Mouse (Mus musculus) right cerebral cortex, postnatal 14 days (tissue): ENCODE results near the gene Hsdl2.

Experiments
- DNase-seq: peaks from one replicate; pipeline ENCODE4 v3.0.0; 2022

The Hsdl2 gene

DNA sequence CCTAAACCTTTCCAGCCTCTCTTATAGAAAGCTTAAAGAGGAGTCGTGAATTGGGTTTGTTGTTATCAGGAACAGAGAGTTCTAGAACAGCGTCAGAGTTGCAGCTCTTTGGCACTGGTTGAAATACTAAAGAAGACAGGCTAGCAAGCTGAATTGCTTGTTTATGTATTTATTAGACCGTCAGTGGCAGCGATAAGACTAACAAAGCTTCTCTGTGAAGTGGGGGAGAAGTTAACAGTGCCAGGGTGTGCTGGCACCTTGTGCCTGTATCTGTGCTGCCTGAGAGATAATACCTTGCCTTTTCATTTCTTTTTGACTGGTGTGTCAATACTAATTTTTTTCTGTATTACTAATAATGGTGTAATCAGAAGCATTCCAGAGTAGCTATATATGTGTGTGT, 46.9 kb downstream of the Hsdl2 start:
- DNase-seq: no peak

DNA sequence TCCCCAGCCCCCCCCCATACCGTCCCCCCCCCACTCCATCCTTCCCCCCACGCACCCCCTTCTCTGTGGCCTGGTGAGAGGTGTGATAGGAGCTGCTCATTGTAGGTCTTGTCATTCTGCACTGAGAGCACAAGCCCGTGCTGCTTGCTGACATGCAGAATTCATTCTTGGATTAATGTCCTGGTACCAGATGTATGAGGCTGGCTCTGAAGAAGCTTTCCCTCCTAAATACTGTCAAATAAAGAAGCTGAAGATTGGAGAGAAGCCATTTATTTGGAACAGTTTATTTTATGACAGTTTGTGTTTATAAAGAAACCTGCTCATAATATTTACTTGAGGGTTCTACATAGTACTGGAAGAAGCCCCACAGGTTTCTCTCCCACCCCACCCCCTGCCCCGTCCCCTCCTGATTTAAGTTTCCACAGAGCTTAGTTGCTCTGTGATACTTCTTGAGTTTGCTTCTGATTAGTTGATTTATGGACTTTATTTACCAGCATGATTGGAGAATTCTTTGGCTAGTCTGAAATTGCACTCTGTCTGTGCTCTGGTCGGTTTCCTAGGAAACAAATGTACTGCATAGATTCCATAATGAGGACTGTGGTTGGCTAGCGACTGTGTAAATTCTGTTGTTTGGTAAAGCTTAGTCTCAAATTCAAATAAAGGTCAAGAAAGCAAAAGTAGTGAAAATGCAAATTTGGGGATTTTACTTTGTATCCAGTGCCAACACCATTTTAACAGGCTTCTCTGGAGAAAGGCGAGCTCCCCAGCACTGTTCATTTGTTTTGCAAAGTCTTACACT, 47.9 kb downstream of the Hsdl2 start:
- no peak for DNase-seq

DNA sequence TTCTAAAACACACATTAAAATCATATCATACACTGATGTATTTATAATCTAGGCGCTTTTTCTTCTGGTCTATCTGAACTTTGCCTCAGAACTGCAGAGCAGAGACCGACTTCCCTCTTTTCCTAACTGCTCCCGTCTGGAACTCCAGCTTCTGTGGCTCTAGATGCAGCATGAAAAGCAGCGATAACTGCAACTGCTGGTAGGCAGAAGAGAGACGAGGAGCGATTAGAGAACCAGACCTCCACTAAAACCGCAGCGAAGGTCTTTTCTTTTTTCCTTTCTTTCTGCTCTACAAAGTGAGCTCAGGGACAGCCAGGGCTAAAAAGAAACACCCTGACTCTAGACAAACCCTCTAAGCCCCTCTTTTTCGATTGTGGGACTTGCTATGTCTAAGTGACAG, 48.8 kb downstream of the Hsdl2 start:
- no peak for DNase-seq

DNA sequence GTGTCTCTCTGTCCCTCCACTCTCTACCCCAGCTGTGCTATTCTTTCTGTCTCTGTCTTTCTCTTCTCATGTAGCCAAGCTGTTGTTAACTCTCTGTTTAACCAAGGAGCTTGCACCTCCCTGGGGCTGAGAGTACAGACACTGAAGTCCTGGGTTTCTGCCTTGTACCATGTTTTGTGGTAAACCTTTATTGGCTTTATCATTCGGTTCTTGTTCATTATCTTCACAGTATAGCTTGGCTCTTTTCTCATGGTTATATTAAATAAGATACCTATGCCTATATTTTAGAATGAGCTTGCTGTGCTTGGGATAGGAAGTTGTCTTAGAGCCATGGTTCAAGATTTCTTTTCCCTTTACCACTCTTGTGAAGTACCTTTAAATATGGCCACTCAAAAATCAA, 53.2 kb downstream of the Hsdl2 start:
- no peak for DNase-seq

DNA sequence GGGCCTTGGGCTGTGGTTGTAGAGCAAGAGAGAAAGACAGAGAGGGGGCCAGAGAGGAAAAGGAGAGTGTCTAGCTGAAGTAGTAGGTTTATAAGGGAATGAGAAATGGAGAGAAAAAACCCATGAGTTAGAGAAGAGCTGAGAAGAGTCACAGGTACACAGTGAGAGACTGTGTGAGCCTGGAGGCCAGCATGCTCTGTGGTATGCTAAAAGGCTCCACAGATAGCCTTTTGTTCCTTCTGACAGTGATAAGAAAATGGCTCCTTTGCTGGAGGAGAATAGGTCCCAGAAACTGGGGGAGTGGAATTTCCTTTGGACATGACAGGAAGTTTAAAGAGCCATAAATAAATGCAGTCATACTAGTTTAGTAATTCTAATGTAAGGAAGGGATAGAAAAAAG, 57.8 kb downstream of the Hsdl2 start:
- DNase-seq: no peak

DNA sequence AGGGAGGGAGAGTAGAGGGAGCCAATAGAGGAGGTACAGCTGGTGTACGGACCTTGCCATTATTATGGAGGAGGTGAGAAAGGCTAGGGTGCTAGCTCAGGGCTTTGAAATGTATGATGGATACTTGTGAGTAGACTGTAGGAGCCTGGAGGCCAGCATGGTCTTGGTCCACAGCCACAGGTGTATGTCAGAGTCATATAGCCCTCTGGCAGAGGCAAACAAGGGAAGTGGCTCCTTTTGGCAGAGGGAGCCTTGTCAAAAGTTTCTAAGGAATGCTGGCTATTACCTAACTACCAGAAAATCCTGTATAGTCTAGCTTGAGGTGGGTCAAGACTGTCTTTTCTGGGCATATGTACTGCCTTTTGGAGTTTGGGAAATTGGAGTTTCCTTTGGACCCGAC, 59.4 kb downstream of the Hsdl2 start:
- DNase-seq: no peak

DNA sequence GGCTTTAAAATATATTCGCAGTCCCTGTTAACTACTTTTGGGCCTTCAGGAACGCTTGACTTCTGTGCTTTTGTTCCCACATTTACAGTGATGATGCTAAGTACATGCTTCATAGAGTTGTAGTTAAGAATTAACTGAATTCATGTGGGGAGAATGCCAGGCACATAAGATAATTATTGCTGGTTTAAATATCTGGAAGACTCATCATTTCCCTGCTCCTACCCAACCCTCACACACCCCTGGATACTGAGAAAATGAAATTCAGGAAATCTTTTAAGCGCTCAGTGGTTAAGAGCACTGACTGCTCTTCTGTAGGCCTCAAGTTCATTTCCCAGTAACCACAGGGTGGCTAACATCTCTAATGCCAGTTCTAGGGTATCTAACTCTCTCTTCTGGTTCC, 60.7 kb downstream of the Hsdl2 start:
- DNase-seq: no peak

DNA sequence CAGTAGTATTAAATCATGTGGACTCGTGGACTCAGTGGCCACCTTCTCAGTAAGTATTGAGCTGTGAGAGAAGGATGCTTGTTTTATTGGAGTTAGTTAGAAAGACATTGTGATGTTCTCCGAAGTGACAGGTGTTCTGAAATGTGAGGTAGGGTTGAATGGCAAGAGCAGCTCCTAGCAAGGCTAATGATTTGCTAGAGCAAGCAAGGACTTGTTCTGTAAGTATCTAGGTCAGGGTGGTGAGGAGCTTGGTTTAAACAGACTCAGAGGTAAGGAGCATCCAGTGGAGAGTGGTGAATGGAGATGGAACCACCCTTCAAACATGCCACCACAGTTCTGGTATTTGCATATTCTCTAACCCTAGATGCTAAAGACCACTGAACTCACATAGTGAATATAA, 61.3 kb downstream of the Hsdl2 start:
- DNase-seq: no peak

DNA sequence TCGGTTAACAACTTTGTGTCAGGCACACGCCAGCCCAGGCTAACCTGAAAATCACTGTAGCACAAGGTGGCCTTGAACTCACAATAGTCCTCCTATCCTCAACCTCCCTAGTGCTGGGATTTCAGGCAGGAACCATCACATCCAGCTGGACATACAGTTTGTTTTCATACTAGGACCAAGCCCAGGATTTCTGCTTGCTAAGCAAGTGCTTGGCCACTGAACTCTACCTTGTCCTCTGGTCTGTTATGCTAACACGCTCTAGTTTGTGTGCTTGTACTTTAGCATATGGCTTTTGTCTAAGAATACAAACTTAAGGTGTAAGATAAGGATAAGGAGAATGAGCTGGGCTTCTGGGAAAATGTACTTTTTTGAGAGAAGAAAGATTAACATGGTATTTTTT, 63.1 kb downstream of the Hsdl2 start:
- DNase-seq: no peak

DNA sequence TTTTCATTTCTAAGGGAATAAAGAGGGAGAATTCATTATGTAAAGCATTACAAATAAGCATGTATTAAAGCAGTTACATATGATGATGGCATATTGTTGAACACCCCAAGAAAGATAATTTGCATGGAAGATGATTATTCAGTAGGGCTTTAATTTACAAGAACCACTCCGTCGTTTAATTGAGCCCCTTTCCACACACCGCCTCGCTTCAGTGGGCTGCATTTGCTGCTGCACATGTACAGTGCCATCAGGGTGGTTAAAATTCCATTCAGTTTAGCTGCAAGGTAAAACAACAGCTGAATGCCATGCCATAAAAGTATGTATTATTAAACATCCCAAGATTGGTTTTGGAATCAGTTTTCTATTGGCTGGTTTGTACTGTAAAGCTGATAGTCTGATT, 63.6 kb downstream of the Hsdl2 start:
- DNase-seq: no peak

DNA sequence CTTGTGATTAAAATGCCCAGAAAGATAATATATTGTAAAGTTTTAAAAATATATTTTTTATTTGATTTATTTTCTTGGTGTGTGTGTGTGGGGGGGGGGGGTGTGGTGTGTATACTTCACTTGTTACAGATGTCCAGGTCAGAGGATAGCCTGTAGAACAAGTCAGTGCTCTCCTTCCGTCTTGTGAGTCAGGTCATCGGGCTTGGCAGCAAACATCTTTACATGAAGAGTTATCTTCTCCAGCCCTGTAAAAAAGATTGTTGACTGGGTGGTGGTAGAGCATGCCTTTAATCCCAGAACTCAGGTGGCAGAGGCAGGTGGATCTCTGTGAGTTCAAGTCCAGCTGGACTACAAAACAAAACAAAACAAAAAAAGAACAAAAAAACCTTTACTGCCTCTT, 64.2 kb downstream of the Hsdl2 start:
- DNase-seq: no peak

DNA sequence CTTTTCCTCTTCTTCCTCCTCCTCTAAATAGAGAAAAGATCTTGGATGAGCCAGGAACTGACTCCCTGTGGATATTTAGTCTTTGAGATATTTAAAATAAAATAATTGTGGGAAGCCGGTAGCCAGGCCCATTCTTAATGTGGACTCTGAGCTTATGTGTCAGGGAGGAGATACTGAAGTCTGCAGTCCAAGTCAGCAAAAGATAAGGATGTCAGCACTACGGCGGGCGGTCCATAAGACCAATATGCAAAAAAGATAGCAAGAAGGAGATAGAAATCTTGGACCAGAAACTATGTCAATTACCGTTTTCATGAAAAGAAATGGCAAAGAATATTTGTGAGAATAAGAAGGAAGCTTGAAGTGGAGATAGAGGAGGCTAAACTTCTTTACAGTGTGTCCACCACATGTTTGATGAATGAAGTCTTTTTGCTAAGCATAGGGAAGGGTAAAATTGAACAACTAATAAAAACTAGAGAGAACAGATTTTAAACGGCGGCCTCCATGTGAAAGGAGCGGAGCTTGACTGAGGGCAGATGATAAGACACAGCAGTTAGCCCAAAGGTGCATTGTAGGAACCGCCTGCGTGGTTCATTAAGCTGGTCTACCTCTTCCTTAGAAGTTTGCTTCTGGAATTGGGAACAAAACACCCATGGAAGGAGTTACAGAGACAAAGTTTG, 64.8 kb downstream of the Hsdl2 start:
- DNase-seq: no peak

DNA sequence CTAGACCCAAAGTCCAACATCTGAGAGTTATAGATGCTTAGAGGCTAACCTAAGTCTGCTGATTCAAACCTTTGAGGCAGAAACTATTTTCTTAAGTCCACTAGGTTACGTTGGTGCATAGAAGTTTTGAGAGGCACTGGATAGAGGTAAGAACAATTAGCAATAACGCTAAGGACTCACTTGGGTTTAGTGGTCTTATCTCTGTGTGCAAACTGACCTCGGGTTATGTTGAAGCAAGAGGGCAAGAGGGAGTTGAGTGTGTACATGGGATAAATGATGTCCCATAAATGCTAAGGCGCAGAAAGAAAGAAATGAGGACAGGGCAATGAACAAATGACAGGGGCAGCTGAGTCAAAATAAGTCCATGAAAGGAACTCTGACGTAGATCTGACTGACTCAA, 67.8 kb downstream of the Hsdl2 start:
- DNase-seq: no peak

DNA sequence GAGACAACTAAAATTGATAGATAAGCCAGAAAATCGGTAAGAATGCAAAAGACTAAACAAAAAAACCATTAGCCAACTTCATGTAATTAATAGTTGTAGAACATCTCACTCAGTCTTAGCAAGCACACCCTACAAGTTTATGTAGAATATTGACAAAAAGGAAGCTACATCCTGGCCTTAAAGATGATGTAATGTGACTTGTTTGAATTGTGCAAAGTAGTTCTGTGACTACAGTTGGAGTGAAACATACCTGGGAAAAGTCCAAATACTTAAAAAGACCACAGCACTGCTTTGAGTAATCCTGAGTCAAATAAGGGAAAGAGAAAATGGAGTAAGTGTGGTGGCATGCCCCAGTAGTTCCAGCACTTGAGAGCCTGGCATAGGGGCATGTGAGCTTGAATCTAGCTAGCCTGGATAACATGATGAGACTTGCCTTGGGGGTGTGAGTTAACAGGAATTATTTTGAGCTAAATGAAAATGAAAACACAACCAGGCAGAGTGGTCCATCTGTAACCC, 70.9 kb downstream of the Hsdl2 start:
- no peak for DNase-seq

DNA sequence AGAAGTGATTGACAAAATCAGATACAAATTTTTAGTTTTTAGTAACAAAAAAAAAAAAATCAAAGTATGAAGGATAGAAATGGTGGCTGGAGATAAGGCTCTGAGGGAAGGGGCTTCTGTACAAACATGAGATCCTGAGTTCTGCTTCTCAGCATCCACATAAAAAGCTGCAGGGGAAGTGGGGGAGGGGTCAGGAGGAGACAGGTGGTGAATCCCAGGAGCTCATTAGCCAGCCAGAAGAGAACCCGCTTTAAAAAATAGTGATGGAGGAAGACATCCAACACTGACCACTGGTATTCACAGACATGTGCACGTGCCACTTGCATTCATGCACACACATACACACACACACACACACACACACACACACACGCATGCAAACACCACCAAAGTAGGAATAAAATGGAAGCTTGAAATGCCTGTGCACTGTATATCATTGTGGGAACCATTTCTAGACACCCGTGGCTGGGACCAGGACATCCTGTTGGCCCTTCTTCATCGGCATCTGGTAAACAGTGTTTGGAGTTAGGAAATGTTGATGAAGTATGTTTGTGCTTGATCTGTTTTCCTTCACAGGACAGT, 74.8 kb downstream of the Hsdl2 start:
- DNase-seq: no peak

DNA sequence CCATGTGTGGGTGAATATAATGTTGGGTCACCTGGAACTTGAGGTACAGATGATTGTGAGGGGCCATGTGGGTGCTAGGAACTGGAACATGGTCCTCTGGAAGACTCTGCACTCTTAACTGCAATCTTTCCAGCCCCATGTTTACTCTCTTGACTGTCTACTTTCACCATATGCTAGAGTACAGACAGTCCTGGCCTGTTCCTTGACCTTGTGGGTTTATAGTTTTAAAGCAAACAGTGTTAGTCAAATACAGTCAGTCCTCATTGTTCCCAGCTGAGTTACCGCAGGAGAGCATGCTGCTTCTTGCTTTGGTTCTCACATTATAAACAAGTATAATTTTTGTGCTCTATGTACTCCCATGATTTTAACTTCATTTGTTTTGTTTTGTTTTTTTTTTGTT, 80.8 kb downstream of the Hsdl2 start:
- no peak for DNase-seq

DNA sequence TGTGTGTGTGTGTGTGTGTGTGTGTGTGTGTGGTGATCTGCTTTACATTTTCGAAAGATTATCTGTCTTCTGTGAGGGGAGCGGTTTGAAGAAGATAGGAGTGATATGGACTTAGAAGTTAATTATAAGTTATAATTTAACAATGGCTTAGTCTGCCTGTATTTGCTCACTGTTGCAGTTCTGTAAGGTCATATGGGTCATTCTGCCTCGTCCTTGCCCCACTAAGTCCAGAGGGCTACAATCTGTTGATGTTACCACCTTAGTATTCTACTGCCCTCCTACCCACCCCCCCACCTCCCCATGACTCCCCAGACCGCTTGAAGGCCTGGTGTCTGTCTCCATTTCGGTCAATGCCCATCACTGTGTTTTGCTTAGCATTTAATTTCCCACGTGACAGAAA, 82.1 kb downstream of the Hsdl2 start:
- DNase-seq: no peak

DNA sequence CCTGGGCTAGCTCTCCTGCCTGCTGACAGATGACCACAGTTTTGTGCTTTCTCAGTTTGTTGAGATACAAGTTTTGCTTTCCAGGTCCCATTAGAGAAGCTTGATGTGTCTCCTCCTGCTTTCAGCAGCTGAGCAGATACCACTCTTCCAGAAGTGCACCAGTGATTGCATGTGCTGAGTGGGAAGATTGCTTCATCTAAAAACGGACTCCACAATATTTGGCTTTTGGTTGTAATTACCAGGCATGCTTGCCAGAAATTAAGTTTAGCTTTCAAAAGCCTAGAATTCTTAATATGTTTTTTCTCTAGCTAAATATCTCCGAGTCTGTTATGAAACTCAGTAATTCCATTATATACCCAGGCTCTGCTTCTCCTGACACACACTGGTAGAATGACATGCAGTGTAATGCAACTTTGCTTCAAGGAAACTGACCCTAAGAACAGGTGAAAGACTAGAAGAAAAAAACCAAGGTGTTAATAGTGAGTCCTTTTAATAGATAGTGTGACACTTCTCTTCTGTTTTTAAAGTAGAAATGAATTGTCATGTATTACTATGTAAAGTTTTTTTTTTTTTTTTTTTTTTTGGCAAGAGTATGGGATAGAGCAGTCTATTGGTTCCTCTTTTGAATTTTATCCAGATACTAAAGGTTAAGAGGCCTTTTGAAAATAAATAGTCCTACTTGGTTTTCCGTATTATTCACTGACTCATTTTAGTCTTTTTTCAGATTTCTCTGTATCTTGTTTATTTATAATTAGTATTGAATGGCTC, 85.4 kb downstream of the Hsdl2 start:
- no peak for DNase-seq

DNA sequence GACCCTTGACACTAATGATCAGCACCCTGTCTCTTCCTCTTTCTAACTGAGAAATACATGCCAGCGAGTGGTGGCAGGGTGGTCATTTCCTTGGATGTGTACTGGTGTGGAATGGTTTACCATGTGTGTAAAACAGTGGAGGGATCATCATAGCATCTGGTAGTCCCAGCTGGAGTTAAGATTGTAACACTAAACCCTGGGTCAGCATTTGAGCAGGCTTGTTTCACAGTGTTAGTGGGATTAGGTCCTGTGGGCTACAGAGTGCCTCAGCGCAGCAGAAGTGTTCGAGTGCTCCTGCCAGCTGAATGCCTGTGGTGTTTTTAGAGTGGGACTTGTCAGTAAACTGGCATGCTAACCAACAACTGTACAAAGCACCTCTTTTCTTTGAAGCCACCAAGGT, 86.7 kb downstream of the Hsdl2 start:
- no peak for DNase-seq
